Mouse (Mus musculus) gastrocnemius, postnatal 10 days (tissue): ENCODE data around the gene Mrpl53. TPM values are rescaled to one million over a fixed set of nuclear protein-coding genes. Genes with fewer than 3 reads are reported as not detected.
"Not testable (repeated sequence)": the region's sequence is repeated elsewhere in the genome, so short reads cannot be mapped to it uniquely, and the experiment has no call there.

Experiments used
- DNase-seq: peaks from one replicate; pipeline ENCODE4 v3.0.0; 2021; ENCODE audit warnings: mixed read lengths
- microRNA-seq, 2 experiments: library from miRNA; unstranded; fragments of <30 nt; microRNA quantifications; one replicate each; pipeline ENCODE4 v1.2.0; 2021
- total RNA-seq, 2 experiments: library from RNA; stranded (reverse); gene quantifications; 2 replicates each; pipeline ENCODE4 v1.2.3; 2021

Gene Mrpl53
- total RNA-seq, 2 experiments from 2014 or later = 101 to 114 TPM

GRCm38 (mm10) chr6:83151721-83152120, 42.9 kb downstream of the Mrpl53 start:
- no peak for DNase-seq

GRCm38 (mm10) chr6:83153038-83153437, 44.2 kb downstream of the Mrpl53 start:
- DNase-seq = no peak

GRCm38 (mm10) chr6:83153485-83153884, 44.6 kb downstream of the Mrpl53 start:
- DNase-seq = no peak

- DNase-seq = peak; percentile 44
Measured at GRCm38 (mm10) chr6:83155552-83156238, 46.9 kb downstream of the Mrpl53 start.

- DNase-seq = peak; percentile 48
Measured at GRCm38 (mm10) chr6:83156259-83156684, 47.4 kb downstream of the Mrpl53 start, which contains the start of the genes Wdr54 and 1700003E16Rik. Gene Wdr54, minus strand, starts transcription at chr6:83156397. Gene 1700003E16Rik, plus strand, starts transcription at chr6:83156404.

- DNase-seq = not testable (repeated sequence)
Measured at GRCm38 (mm10) chr6:83159456-83159855, 50.6 kb downstream of the Mrpl53 start.

Small RNAs within 50 kb of the gene (microRNA-seq; reads per million reads assigned to microRNA genes)
- gene Mir3470a = 0 reads per million in 2 experiments

Other genes with a start within 250 kb of the Mrpl53 start
- under 1 TPM; 0.47 to 0.49 TPM for gene Sema4f, start 169.3 kb upstream of the Mrpl53 start, total RNA-seq
- under 1 TPM in 1 of 2 experiments, not detected in 1; 0.49 TPM for gene M1ap, start 162.1 kb upstream of the Mrpl53 start, total RNA-seq
- gene Dok1, start 75.6 kb upstream of the Mrpl53 start, total RNA-seq = 10 to 100 TPM in 1 of 2 experiments, 1 to 10 TPM in 1; 6.2 to 10.7 TPM
- gene Loxl3, start 74.9 kb upstream of the Mrpl53 start, total RNA-seq = 10 to 100 TPM; 10.5 to 11.9 TPM
- gene Aup1, start 54.5 kb upstream of the Mrpl53 start, total RNA-seq = 10 to 100 TPM; 66.9 to 70.7 TPM
- 10 to 100 TPM; 23.8 to 28.4 TPM for gene Htra2, start 53.8 kb upstream of the Mrpl53 start, total RNA-seq
- gene Dqx1, start 51.2 kb upstream of the Mrpl53 start, total RNA-seq = under 1 TPM; 0.42 to 0.65 TPM
- gene Tlx2, start 38.7 kb upstream of the Mrpl53 start, total RNA-seq = not detected
- 1 to 10 TPM; 5.5 to 8.5 TPM for gene Pcgf1, start 31.2 kb upstream of the Mrpl53 start, total RNA-seq
- 1 to 10 TPM in 1 of 2 experiments, under 1 TPM in 1; 0.33 to 1.3 TPM for gene Lbx2, start 22.7 kb upstream of the Mrpl53 start, total RNA-seq
- gene Ccdc142, start 7.4 kb upstream of the Mrpl53 start, total RNA-seq = 1 to 10 TPM in 1 of 2 experiments, under 1 TPM in 1; 0.19 to 1.2 TPM
- gene Gm42688, start 7.4 kb upstream of the Mrpl53 start, total RNA-seq = 1 to 10 TPM; 1.4 to 2.3 TPM
- 10 to 100 TPM; 11.0 to 15.7 TPM for gene Mogs, start 6.5 kb downstream of the Mrpl53 start, total RNA-seq
- gene Wbp1, start 12.5 kb downstream of the Mrpl53 start, total RNA-seq = 10 to 100 TPM; 48.0 to 52.3 TPM
- gene Ino80b, start 16.4 kb downstream of the Mrpl53 start, total RNA-seq = 10 to 100 TPM; 13.1 to 15.2 TPM
- 10 to 100 TPM; 22.3 to 24.5 TPM for gene Rtkn, start 26.4 kb downstream of the Mrpl53 start, total RNA-seq
- 1 to 10 TPM in 1 of 2 experiments, under 1 TPM in 1; 0.43 to 1.4 TPM for gene Wdr54, start 47.4 kb downstream of the Mrpl53 start, total RNA-seq
- under 1 TPM in 1 of 2 experiments, not detected in 1; 0.23 TPM for gene 1700003E16Rik, start 47.4 kb downstream of the Mrpl53 start, total RNA-seq
- gene Dctn1, start 56.9 kb downstream of the Mrpl53 start, total RNA-seq = 100 to 1,000 TPM; 126 to 132 TPM
- gene Slc4a5, start 110.8 kb downstream of the Mrpl53 start, total RNA-seq = under 1 TPM in 1 of 2 experiments, not detected in 1; 0.05 TPM
- 1 to 10 TPM; 5.0 to 8.0 TPM for gene Mthfd2, start 216.9 kb downstream of the Mrpl53 start, total RNA-seq
- gene Mob1a, start 217.0 kb downstream of the Mrpl53 start, total RNA-seq = 10 to 100 TPM; 19.7 to 26.0 TPM
- gene Bola3, start 240.1 kb downstream of the Mrpl53 start, total RNA-seq = 100 to 1,000 TPM; 175 to 186 TPM